Mouse (Mus musculus) embryonic facial prominence, embryonic 15.5 days (tissue): ENCODE measurements around the gene Pou6f2. TPM values are rescaled to one million over a fixed set of nuclear protein-coding genes. Genes with fewer than 3 reads are reported as not detected.

ENCODE experiments used
- ATAC-seq: fragments of 200-750 bp; cut with Nextera tagmentation; 2 replicates; pipeline ENCODE4 v1.8.0; 2017; ENCODE audit warnings: low read depth, moderate TSS enrichment; ENCODE audit not compliant: insufficient number of reproducible peaks, low FRiP score, low TSS enrichment
- H3K27ac ChIP-seq: fragments of 300-500 bp; sonication (generic); replicated peaks from 2 replicates; pipeline ENCODE4 v1.5.1; 2015; ENCODE audit warnings: mild to moderate bottlenecking, inconsistent platforms
- H3K27me3 ChIP-seq: fragments of 300-500 bp; sonication (generic); 2 replicates; pipeline ENCODE4 v1.6.1; 2015; ENCODE audit warnings: inconsistent platforms
- H3K36me3 ChIP-seq: fragments of 300-500 bp; sonication (generic); 2 replicates; pipeline ENCODE4 v1.6.1; 2015; ENCODE audit warnings: mild to moderate bottlenecking, inconsistent platforms
- H3K4me1 ChIP-seq: fragments of 300-500 bp; sonication (generic); 2 replicates; pipeline ENCODE4 v1.6.1; 2015; ENCODE audit warnings: inconsistent platforms
- H3K4me2 ChIP-seq: fragments of 300-500 bp; sonication (generic); replicated peaks from 2 replicates; pipeline ENCODE4 v1.6.1; 2015; ENCODE audit warnings: mild to moderate bottlenecking, inconsistent platforms
- H3K4me3 ChIP-seq: fragments of 300-500 bp; sonication (generic); replicated peaks from 2 replicates; pipeline ENCODE4 v1.5.1; 2015; ENCODE audit warnings: mild to moderate bottlenecking, inconsistent platforms
- H3K9ac ChIP-seq: fragments of 300-500 bp; sonication (generic); 2 replicates; pipeline ENCODE4 v1.6.1; 2015; ENCODE audit warnings: inconsistent platforms
- H3K9me3 ChIP-seq: fragments of 300-500 bp; sonication (generic); replicated peaks from 2 replicates; pipeline ENCODE4 v1.6.1; 2016; ENCODE audit warnings: inconsistent platforms
- WGBS: fragments of 180-500 bp; shearing (Covaris S2); methylation state at CpG from one replicate; pipeline ENCODE4 v1.1.7; 2015; 5-methylcytosine and 5-hydroxymethylcytosine counted together
- polyA plus RNA-seq: library from polyadenylated mRNA; unstranded; fragments of >200 nt; fragmentation: Nextera tagmentation; extraction: Ambion mirVana; gene quantifications from 2 replicates; pipeline ENCODE4 v1.2.1, GENCODE M21; 2015

Gene Pou6f2
- 0.36 and 0.76 TPM in 2 replicates for polyA plus RNA-seq

- WGBS: 78% methylated on average over 6 of the region's 6 CpGs
- H3K27me3 ChIP-seq: no peaks in the 10 kb centered on the region
- no peaks in the 10 kb centered on the region for H3K9me3 ChIP-seq
- no peaks in the 10 kb centered on the region for H3K36me3 ChIP-seq
- H3K9ac ChIP-seq: no peak within 1 kb of the TSS
- H3K4me2 ChIP-seq: no peak within 1 kb of the TSS
- no peak within 1 kb of the TSS for H3K4me3 ChIP-seq
- no peak for ATAC-seq
- H3K27ac ChIP-seq: no peak within 1 kb of the TSS
- no peaks in the 10 kb centered on the region for H3K4me1 ChIP-seq
Measured at GRCm38 (mm10) chr13:18397586-18397985, at the start of gene Pou6f2. TSS of gene Pou6f2 (minus strand) at chr13:18397686.

DNA sequence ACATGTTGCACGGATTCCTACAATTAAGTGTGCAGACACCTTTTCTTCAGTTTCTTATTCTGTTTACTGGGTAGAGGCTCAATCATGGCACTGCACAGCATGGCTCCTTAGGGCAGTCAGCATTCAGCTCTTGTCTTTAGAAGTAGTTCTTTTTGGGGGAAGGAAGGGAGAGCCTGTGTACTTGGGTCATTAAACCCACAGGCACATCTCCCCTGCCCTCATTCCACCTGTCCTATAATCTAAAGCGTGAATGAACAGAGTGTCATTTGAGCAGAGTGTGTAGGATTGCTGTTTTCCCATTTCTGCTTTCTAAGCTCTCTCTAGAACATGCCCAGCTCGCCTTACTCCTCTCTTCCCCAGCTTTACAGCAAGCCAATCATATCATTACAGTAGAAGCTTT lies 42.4 kb upstream of the Pou6f2 start:
- ATAC-seq: no peak
- no peak overlapping the region for H3K4me3 ChIP-seq
- WGBS: 70% methylated on average over 3 of the region's 3 CpGs

DNA sequence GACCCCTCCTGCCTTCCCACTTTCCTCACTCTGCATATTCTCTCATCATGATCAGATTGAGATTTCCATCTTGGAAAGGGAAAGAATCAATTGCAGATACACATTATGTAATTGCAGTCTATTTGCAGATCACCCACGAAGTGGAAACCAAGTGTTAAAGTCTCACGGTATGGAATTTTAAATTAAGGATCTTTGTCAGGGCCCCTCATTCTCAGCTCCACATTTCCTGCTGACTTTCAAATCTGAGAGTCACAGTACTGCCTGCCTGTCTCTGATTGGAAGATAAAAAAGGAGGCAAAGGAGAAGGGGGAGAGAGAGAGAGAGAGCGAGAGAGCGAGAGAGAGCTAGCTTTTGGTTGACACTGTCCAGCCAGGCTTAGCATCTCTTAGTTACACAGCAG lies 9.8 kb downstream of the Pou6f2 start:
- no peak for ATAC-seq

More for the DNA sequence above, 42.4 kb upstream of the Pou6f2 start:
- Histone ChIP-seq H3K27me3 (no peaks in the 10 kb centered on the region), H3K27ac (no peak overlapping the region), H3K4me2 (no peak overlapping the region), H3K9ac (no peak overlapping the region), H3K36me3 (no peaks in the 10 kb centered on the region), H3K9me3 (no peaks in the 10 kb centered on the region), H3K4me1 (no peaks in the 10 kb centered on the region)

DNA sequence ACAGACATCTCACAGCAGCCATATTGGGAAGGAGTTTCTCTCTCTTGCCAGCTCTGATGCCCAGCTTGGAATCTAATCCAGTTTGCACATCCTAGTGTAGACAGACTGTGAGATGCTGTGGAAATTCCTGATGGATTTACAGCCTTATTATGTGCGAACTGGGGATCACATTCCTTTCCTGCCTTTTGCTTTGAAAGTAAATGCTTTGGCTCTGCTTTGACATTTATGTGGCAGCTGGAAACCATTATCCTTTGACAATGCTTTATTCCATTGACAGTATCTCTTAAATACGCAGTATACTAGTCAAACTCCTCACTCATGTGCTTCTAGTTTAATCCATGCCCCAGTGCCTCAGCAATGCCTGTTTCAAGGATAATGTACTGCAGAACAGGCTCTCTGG lies 34.1 kb downstream of the Pou6f2 start:
- Histone ChIP-seq H3K9ac (no peak overlapping the region), H3K9me3 (no peaks in the 10 kb centered on the region), H3K36me3 (no peaks in the 10 kb centered on the region), H3K4me1 (no peaks in the 10 kb centered on the region), H3K27me3 (no peaks in the 10 kb centered on the region), H3K4me3 (no peak overlapping the region), H3K27ac (no peak overlapping the region), H3K4me2 (no peak overlapping the region)
- 10% methylated on average over 2 of the region's 2 CpGs for WGBS
- no peak for ATAC-seq

More for the DNA sequence above, 9.8 kb downstream of the Pou6f2 start:
- no peaks in the 10 kb centered on the region for H3K4me1 ChIP-seq
- H3K27me3 ChIP-seq: no peaks in the 10 kb centered on the region
- no peak overlapping the region for H3K9ac ChIP-seq
- H3K36me3 ChIP-seq: no peaks in the 10 kb centered on the region
- H3K4me2 ChIP-seq: no peak overlapping the region
- WGBS: 80% methylated on average over 4 of the region's 4 CpGs
- no peak overlapping the region for H3K27ac ChIP-seq
- H3K4me3 ChIP-seq: no peak overlapping the region
- no peaks in the 10 kb centered on the region for H3K9me3 ChIP-seq

DNA sequence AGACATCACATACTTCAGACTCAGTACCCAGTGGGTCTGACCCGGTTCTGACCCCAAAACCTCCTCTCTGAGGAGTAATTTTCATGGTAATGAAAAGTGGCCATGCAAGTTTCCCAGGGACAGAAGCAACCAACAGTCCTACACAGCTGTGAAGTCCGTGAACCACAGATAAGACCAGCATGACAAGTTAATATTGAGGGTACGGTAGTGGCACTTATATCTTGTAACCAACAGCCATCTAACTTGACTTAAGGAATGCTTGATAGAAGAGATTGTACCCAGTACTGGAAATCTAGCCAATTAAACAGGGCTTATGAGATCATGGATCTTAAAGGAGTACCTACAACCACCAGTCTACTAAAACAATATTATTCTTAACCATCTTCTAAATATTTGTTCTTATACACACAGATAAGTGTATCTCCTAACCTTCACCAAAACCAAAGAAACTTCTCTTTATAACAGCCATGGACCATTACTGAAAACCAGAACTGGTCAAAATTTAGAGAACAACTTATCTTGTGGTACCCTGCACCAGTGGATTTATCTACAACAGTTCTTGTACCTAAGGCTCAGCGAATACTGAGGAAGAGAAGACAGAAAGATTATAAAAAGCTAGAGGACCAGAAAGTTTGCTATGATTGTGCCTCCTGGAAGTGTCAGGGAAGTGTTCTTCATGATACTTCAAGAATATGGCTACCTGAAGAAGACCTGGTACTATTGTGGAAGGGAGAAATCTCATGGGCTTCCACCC lies 52.7 kb downstream of the Pou6f2 start:
- H3K27me3 ChIP-seq: no peaks in the 10 kb centered on the region
- no peaks in the 10 kb centered on the region for H3K9me3 ChIP-seq
- H3K4me1 ChIP-seq: no peaks in the 10 kb centered on the region
- H3K9ac ChIP-seq: no peak overlapping the region
- H3K4me2 ChIP-seq: no peak overlapping the region
- no peak for ATAC-seq
- 65% methylated on average over 4 of the region's 4 CpGs for WGBS
- H3K36me3 ChIP-seq: no peaks in the 10 kb centered on the region
- H3K4me3 ChIP-seq: no peak overlapping the region
- no peak overlapping the region for H3K27ac ChIP-seq

GRCm38 (mm10) chr13:18338910-18339501 lies 58.5 kb downstream of the Pou6f2 start:
- no peak overlapping the region for H3K4me2 ChIP-seq
- H3K4me3 ChIP-seq: no peak overlapping the region
- no peaks in the 10 kb centered on the region for H3K27me3 ChIP-seq
- no peaks in the 10 kb centered on the region for H3K36me3 ChIP-seq
- no peak overlapping the region for H3K9ac ChIP-seq
- ATAC-seq: no peak
- no peaks in the 10 kb centered on the region for H3K9me3 ChIP-seq
- WGBS: 42% methylated on average over 10 of the region's 10 CpGs
- no peak overlapping the region for H3K27ac ChIP-seq
- H3K4me1 ChIP-seq: no peaks in the 10 kb centered on the region

DNA sequence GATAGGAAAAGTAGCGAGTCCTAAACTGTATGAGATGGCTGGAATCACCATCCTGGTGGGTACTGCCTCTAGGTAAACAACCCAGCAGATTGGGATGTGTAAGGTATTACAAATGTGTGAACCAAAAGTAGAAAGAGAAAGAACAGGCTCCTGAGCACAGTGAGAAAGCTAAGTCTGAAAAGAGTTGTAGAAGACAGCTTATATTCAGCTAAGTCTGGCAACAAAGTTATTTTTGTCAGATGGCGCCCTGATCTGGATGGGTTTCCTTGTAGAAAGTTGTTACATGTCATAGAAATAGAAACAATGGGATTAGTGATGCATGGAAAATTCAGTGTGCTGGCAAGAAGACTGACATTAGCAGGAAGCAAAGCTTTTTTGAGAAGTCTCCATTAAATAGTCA lies 59.5 kb downstream of the Pou6f2 start:
- Histone ChIP-seq H3K9me3 (no peaks in the 10 kb centered on the region), H3K4me3 (no peak overlapping the region), H3K4me1 (no peaks in the 10 kb centered on the region), H3K36me3 (no peaks in the 10 kb centered on the region), H3K27me3 (no peaks in the 10 kb centered on the region), H3K4me2 (no peak overlapping the region), H3K27ac (no peak overlapping the region), H3K9ac (no peak overlapping the region)
- ATAC-seq: no peak
- 78% methylated on average over 2 of the region's 2 CpGs for WGBS

- no peaks in the 10 kb centered on the region for H3K9me3 ChIP-seq
- 90% methylated on average over 4 of the region's 4 CpGs for WGBS
- H3K27me3 ChIP-seq: no peaks in the 10 kb centered on the region
- H3K4me1 ChIP-seq: no peaks in the 10 kb centered on the region
- H3K27ac ChIP-seq: no peak overlapping the region
- no peak overlapping the region for H3K4me3 ChIP-seq
- no peak overlapping the region for H3K9ac ChIP-seq
- no peaks in the 10 kb centered on the region for H3K36me3 ChIP-seq
- ATAC-seq: no peak
- H3K4me2 ChIP-seq: no peak overlapping the region
Measured at GRCm38 (mm10) chr13:18334035-18334434, 63.5 kb downstream of the Pou6f2 start.

DNA sequence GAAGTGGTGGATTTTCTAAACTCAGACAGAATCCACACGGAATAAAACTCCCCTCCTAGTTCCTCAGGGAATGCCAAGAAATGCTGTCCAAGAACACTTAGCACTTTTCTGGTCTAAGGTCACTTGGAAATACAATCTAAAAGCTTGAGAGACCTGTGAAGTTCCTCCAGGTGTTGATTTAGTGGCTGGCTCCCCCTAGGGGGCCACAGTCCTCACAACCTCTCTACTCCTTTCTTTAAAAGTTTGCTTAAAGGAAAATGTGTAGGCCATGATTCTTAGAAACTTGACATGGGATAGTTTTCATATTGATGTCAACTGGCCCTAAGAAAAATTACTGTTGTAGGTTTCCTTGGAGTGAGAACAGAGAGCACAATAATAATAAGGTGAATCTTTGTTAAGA lies 64.9 kb downstream of the Pou6f2 start:
- Histone ChIP-seq H3K36me3 (no peaks in the 10 kb centered on the region), H3K4me2 (no peak overlapping the region), H3K9ac (no peak overlapping the region), H3K4me3 (no peak overlapping the region), H3K27me3 (no peaks in the 10 kb centered on the region), H3K9me3 (no peaks in the 10 kb centered on the region), H3K4me1 (no peaks in the 10 kb centered on the region), H3K27ac (no peak overlapping the region)
- no peak for ATAC-seq
- 40% methylated on average over 1 of the region's 1 CpGs for WGBS

GRCm38 (mm10) chr13:18323980-18324678 lies 73.4 kb downstream of the Pou6f2 start:
- no peak overlapping the region for H3K27ac ChIP-seq
- no peaks in the 10 kb centered on the region for H3K36me3 ChIP-seq
- no peaks in the 10 kb centered on the region for H3K27me3 ChIP-seq
- no peaks in the 10 kb centered on the region for H3K9me3 ChIP-seq
- no peaks in the 10 kb centered on the region for H3K4me1 ChIP-seq
- no peak overlapping the region for H3K4me2 ChIP-seq
- ATAC-seq: no peak
- 56% methylated on average over 6 of the region's 6 CpGs for WGBS
- no peak overlapping the region for H3K9ac ChIP-seq
- no peak overlapping the region for H3K4me3 ChIP-seq

GRCm38 (mm10) chr13:18323407-18323806 lies 74.1 kb downstream of the Pou6f2 start:
- Histone ChIP-seq H3K4me2 (no peak overlapping the region), H3K27ac (no peak overlapping the region), H3K4me1 (no peaks in the 10 kb centered on the region), H3K27me3 (no peaks in the 10 kb centered on the region), H3K4me3 (no peak overlapping the region), H3K36me3 (no peaks in the 10 kb centered on the region), H3K9ac (no peak overlapping the region), H3K9me3 (no peaks in the 10 kb centered on the region)
- no peak for ATAC-seq
- WGBS: 72% methylated on average over 8 of the region's 8 CpGs
